Mouse (Mus musculus): ENCODE results near the gene Sox6.

Sox6 gene

GRCm38 (mm10) chr7:115574834-115575233, 463.8 kb downstream of the Sox6 start:
- no peak for DNase-seq (ENCODE audit: low read depth in 2 of 2, low spot score in 2 of 2)

- no peak for DNase-seq (ENCODE audit: low read depth in 2 of 2, low spot score in 2 of 2)
Observed at GRCm38 (mm10) chr7:115568821-115569240, 469.8 kb downstream of the Sox6 start.

GRCm38 (mm10) chr7:115568301-115568700, 470.3 kb downstream of the Sox6 start:
- no peak for DNase-seq (ENCODE audit: low read depth in 2 of 2, low spot score in 2 of 2)

- DNase-seq (ENCODE audit: low read depth in 2 of 2, low spot score in 2 of 2) = no peak
Observed at GRCm38 (mm10) chr7:115566818-115567217, 471.8 kb downstream of the Sox6 start.

GRCm38 (mm10) chr7:115565060-115565426, 473.6 kb downstream of the Sox6 start:
- DNase-seq (ENCODE audit: low read depth in 2 of 2, low spot score in 2 of 2) = no peak

- DNase-seq (ENCODE audit: low read depth in 2 of 2, low spot score in 2 of 2) = no peak
Observed at GRCm38 (mm10) chr7:115564359-115565059, 474.1 kb downstream of the Sox6 start.

- DNase-seq (ENCODE audit: low read depth in 2 of 2, low spot score in 2 of 2) = no peak
Observed at GRCm38 (mm10) chr7:115556677-115557076, 481.9 kb downstream of the Sox6 start.

- DNase-seq (ENCODE audit: low read depth in 2 of 2, low spot score in 2 of 2) = no peak
Observed at GRCm38 (mm10) chr7:115550197-115550804, 488.3 kb downstream of the Sox6 start.

GRCm38 (mm10) chr7:115549670-115550069, 488.9 kb downstream of the Sox6 start:
- no peak for DNase-seq (ENCODE audit: low read depth in 2 of 2, low spot score in 2 of 2)

- no peak for DNase-seq (ENCODE audit: low read depth in 2 of 2, low spot score in 2 of 2)
Observed at GRCm38 (mm10) chr7:115545585-115546374, 492.8 kb downstream of the Sox6 start.

GRCm38 (mm10) chr7:115543596-115543995, 495.0 kb downstream of the Sox6 start:
- DNase-seq (ENCODE audit: low read depth in 2 of 2, low spot score in 2 of 2) = no peak

GRCm38 (mm10) chr7:115540261-115540660, 498.3 kb downstream of the Sox6 start:
- no peak for DNase-seq (ENCODE audit: low read depth in 2 of 2, low spot score in 2 of 2)

- DNase-seq (ENCODE audit: low read depth in 2 of 2, low spot score in 2 of 2) = no peak
Observed at GRCm38 (mm10) chr7:115539003-115539402, 499.6 kb downstream of the Sox6 start.

- no peak for DNase-seq (ENCODE audit: low read depth in 2 of 2, low spot score in 2 of 2)
Observed at GRCm38 (mm10) chr7:115537636-115538035, 501.0 kb downstream of the Sox6 start.

GRCm38 (mm10) chr7:115536521-115536920, 502.1 kb downstream of the Sox6 start:
- no peak for DNase-seq (ENCODE audit: low read depth in 2 of 2, low spot score in 2 of 2)

- DNase-seq (ENCODE audit: low read depth in 2 of 2, low spot score in 2 of 2) = no peak
Observed at GRCm38 (mm10) chr7:115531875-115532274, 506.7 kb downstream of the Sox6 start.

- DNase-seq (ENCODE audit: low read depth in 2 of 2, low spot score in 2 of 2) = no peak
Observed at GRCm38 (mm10) chr7:115531217-115531616, 507.4 kb downstream of the Sox6 start.

- no peak for DNase-seq (ENCODE audit: low read depth in 2 of 2, low spot score in 2 of 2)
Observed at GRCm38 (mm10) chr7:115517701-115518100, 520.9 kb downstream of the Sox6 start.

- DNase-seq (ENCODE audit: low read depth in 2 of 2, low spot score in 2 of 2) = no peak
Observed at GRCm38 (mm10) chr7:115513681-115514080, 524.9 kb downstream of the Sox6 start.

- DNase-seq (ENCODE audit: low read depth in 2 of 2, low spot score in 2 of 2) = no peak
Observed at GRCm38 (mm10) chr7:115511777-115512176, 526.8 kb downstream of the Sox6 start.

GRCm38 (mm10) chr7:115511091-115511490, 527.5 kb downstream of the Sox6 start:
- DNase-seq (ENCODE audit: low read depth in 2 of 2, low spot score in 2 of 2) = no peak

- DNase-seq (ENCODE audit: low read depth in 2 of 2, low spot score in 2 of 2) = no peak
Observed at GRCm38 (mm10) chr7:115510045-115510444, 528.6 kb downstream of the Sox6 start.
